Mouse (Mus musculus): ENCODE data around the gene Tmem211.

Gene Tmem211

GRCm38 (mm10) chr5:113226632-113227102, at the start of gene Tmem211:
Tmem211 (plus strand) TSS chr5:113226909.
- peak in 1 of 2 experiments; percentile 35 for DNase-seq

- no peak for DNase-seq
These were observed 47.3 kb upstream of the Tmem211 start for GRCm38 (mm10) chr5:113179451-113179842.

GRCm38 (mm10) chr5:113179843-113180682, 46.6 kb upstream of the Tmem211 start:
- DNase-seq, result peak; percentile 42 to 55

- no peak for DNase-seq
These were observed 46.0 kb upstream of the Tmem211 start for GRCm38 (mm10) chr5:113180755-113181154.

- DNase-seq, result no peak
These were observed 45.3 kb upstream of the Tmem211 start for GRCm38 (mm10) chr5:113181441-113181840.

GRCm38 (mm10) chr5:113190558-113190957, 36.2 kb upstream of the Tmem211 start:
- DNase-seq, result no peak

- DNase-seq, result no peak
These were observed 34.8 kb upstream of the Tmem211 start for GRCm38 (mm10) chr5:113191901-113192300.

- no peak for DNase-seq
These were observed 32.9 kb upstream of the Tmem211 start for GRCm38 (mm10) chr5:113193762-113194161.

- DNase-seq, result no peak
These were observed 31.3 kb upstream of the Tmem211 start for GRCm38 (mm10) chr5:113195451-113195850.

- DNase-seq, result no peak
These were observed 30.8 kb upstream of the Tmem211 start for GRCm38 (mm10) chr5:113195907-113196306.

GRCm38 (mm10) chr5:113196916-113197794, 29.6 kb upstream of the Tmem211 start:
- no peak for DNase-seq

GRCm38 (mm10) chr5:113199126-113199771, 27.5 kb upstream of the Tmem211 start:
- no peak for DNase-seq

- no peak for DNase-seq
These were observed 27.0 kb upstream of the Tmem211 start for GRCm38 (mm10) chr5:113199772-113200134.

GRCm38 (mm10) chr5:113204193-113204592, 22.5 kb upstream of the Tmem211 start:
- DNase-seq, result no peak

GRCm38 (mm10) chr5:113206670-113207352, 19.9 kb upstream of the Tmem211 start:
- no peak for DNase-seq

GRCm38 (mm10) chr5:113208048-113208447, 18.7 kb upstream of the Tmem211 start:
- DNase-seq, result no peak

GRCm38 (mm10) chr5:113208622-113209400, 17.9 kb upstream of the Tmem211 start:
- no peak for DNase-seq

GRCm38 (mm10) chr5:113209401-113209750, 17.3 kb upstream of the Tmem211 start:
- no peak for DNase-seq

GRCm38 (mm10) chr5:113209898-113210297, 16.8 kb upstream of the Tmem211 start:
- no peak for DNase-seq

- DNase-seq, result no peak
These were observed 16.4 kb upstream of the Tmem211 start for GRCm38 (mm10) chr5:113210314-113210713.

- DNase-seq, result no peak
These were observed 14.4 kb upstream of the Tmem211 start for GRCm38 (mm10) chr5:113212156-113212835.
